Mouse (Mus musculus) forebrain, postnatal 0 days (tissue): Measurements from ENCODE around the gene Mpv17l2. TPM values are rescaled to one million over a fixed set of nuclear protein-coding genes. Genes with fewer than 3 reads are reported as not detected.

ENCODE experiments used
- ATAC-seq: fragments of 200-750 bp; cut with Nextera tagmentation; 2 replicates; pipeline ENCODE4 v1.8.0; 2017; ENCODE audit warnings: mild to moderate bottlenecking, moderate library complexity
- DNase-seq: peaks from one replicate; pipeline ENCODE4 v3.0.0-alpha.2; 2015
- H3K27ac ChIP-seq: fragments of 300-500 bp; sonication (generic); 2 replicates; pipeline ENCODE4 v1.5.1; 2014; ENCODE audit warnings: low read depth, mild to moderate bottlenecking, antibody characterized with exemption, low read length, moderate library complexity, mixed read lengths
- H3K27me3 ChIP-seq: fragments of 300-500 bp; sonication (generic); 2 replicates; pipeline ENCODE4 v1.6.1; 2014; ENCODE audit warnings: mild to moderate bottlenecking, low read length, mixed read lengths; ENCODE audit not compliant: insufficient read depth
- H3K36me3 ChIP-seq: fragments of 300-500 bp; sonication (generic); 2 replicates; pipeline ENCODE4 v1.6.1; 2014; ENCODE audit warnings: mild to moderate bottlenecking, moderate library complexity; ENCODE audit not compliant: insufficient read depth
- H3K4me1 ChIP-seq: fragments of 300-500 bp; sonication (generic); 2 replicates; pipeline ENCODE4 v1.6.1; 2014; ENCODE audit warnings: antibody characterized with exemption; ENCODE audit not compliant: insufficient read depth
- H3K4me2 ChIP-seq: fragments of 300-500 bp; sonication (generic); 2 replicates; pipeline ENCODE4 v1.6.1; 2014; ENCODE audit warnings: low read depth, mild to moderate bottlenecking, moderate library complexity
- H3K4me3 ChIP-seq: fragments of 300-500 bp; sonication (generic); 2 replicates; pipeline ENCODE4 v1.5.1; 2014; ENCODE audit warnings: low read depth, low read length, mixed read lengths
- H3K9ac ChIP-seq: fragments of 300-500 bp; sonication (generic); 2 replicates; pipeline ENCODE4 v1.6.1; 2014; ENCODE audit warnings: mild to moderate bottlenecking
- H3K9me3 ChIP-seq: fragments of 300-500 bp; sonication (generic); 2 replicates; pipeline ENCODE4 v1.6.1; 2016; ENCODE audit warnings: low read length
- CTCF ChIP-seq: sonication (generic); IDR thresholded peaks from 2 replicates; pipeline ENCODE4 v1.5.1; 2016; ENCODE audit warnings: antibody characterized with exemption, control low read depth, low read depth
- WGBS: fragments of 180-500 bp; shearing (Covaris S2); extraction: QIAGEN DNeasy Blood & Tissue Kit; methylation state at CpG from one replicate; pipeline ENCODE4 v1.1.7; 2014; 5-methylcytosine and 5-hydroxymethylcytosine counted together
- polyA plus RNA-seq: library from polyadenylated mRNA; unstranded; fragments of >200 nt; fragmentation: Nextera tagmentation; extraction: Ambion mirVana; gene quantifications from 2 replicates; pipeline ENCODE4 v1.2.1, GENCODE M21; 2015
- total RNA-seq: library from RNA; depleted of rRNA; stranded (reverse); fragments of >200 nt; gene quantifications from 2 replicates; pipeline ENCODE4 v1.2.3, GENCODE M21; 2014

Gene Mpv17l2
- total and polyA plus RNA-seq, 2 experiments from 2014 or later = 39.9 to 60.4 TPM

DNA sequence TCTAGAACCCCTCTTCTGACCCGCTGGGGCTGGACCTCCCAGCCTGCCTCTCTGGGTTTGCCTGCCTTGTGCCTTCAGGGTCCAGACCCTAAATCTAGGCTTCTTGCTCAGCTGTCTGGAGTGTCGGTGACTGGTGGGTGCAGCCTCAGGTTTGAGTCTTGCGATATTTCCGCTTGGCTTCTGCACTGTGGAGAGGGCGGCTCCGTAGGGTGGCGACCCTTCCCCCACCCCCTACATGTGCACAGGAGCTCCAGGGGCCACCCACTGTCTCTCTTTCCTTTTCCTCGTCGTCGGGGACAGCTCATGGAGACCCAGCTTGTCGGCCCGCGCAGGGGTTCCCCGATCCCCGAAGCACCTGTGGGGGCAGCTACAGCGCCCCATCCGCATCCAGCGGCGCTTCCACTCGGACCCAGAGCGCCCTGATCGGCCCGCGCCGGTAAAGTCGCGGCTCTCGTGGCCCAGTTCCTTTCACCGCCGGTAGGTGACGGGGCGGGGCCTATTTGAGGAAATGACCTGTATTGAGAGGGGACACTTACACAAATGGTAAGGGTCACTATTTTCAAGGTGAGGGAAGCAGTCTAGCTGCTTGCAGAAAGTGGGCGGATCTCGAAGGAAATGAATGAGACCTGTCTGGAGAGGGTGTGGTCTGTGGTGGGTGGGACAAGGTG lies 30.8 kb downstream of the Mpv17l2 start:
- no peak overlapping the region for H3K27ac ChIP-seq
- H3K4me2 ChIP-seq = peak overlapping the region; percentile 32
- ATAC-seq = no peak
- peak; percentile 37 for TF ChIP-seq CTCF
- H3K9ac ChIP-seq = no peak overlapping the region
- no peak for DNase-seq
- WGBS = 6% methylated on average over 34 of the region's 34 CpGs
- no peaks in the 10 kb centered on the region for H3K9me3 ChIP-seq
- peaks cover 22% of the 10 kb centered on the region for H3K27me3 ChIP-seq
- no peaks in the 10 kb centered on the region for H3K4me1 ChIP-seq
- H3K36me3 ChIP-seq = no peaks in the 10 kb centered on the region
- H3K4me3 ChIP-seq = no peak overlapping the region

DNA sequence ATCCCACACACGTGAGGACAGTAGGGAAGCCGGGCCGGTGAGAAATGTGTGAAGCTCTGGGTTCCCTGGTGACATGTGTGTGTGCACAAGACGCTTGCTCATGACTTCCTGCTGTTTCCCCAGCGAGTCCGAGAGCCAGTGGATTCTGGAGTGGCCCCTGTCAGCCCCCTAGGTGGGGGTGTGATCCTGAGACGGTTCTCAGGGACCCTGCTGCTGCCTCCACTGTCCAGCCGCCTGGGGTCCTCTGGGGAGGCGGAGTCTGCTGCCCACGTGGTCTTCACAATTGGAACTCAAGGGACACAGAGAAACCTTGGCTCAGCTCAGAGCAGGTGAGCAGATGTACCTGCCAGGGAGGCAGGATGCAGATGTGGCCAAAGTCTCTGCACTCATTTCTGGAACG lies 34.0 kb downstream of the Mpv17l2 start:
- TF ChIP-seq CTCF = no peak
- DNase-seq (no peak), ATAC-seq (no peak)
- no peak overlapping the region for H3K9ac ChIP-seq
- no peak overlapping the region for H3K4me2 ChIP-seq
- H3K4me1 ChIP-seq = no peaks in the 10 kb centered on the region
- H3K9me3 ChIP-seq = no peaks in the 10 kb centered on the region
- no peak overlapping the region for H3K4me3 ChIP-seq
- H3K27me3 ChIP-seq = peaks cover 18% of the 10 kb centered on the region
- H3K36me3 ChIP-seq = no peaks in the 10 kb centered on the region
- 46% methylated on average over 11 of the region's 11 CpGs for WGBS
- no peak overlapping the region for H3K27ac ChIP-seq

DNA sequence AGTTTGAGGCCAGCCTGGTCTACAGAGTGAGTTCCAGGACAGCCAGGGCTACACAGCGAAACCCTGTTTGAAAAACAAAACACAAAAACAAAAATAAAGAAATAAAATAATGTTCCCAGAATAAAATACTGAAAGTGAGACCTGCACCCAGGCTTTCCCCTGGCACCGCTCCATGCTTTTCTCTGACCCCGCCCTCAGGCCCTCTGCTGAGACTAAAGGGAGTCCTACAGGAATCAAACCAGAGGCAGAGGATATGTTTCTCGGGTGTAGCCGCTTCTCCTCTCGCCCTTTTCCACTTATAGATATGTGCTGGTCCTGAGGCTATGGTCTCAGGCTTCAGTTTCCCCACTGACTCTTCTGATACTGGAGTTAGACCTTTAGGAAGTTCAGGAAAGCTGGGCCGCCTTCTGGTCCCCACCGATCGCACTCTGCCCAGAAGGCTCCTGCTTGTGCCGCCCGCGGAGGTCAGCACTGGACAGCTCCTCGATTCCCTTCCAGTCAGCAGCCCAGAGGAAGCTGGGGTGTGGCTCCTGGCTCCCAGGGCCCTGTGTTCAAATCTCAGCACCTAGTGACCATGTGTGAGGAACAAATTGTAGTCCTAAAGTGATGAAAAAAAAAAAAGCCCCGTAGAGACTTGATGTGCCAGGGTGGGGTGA lies 34.8 kb downstream of the Mpv17l2 start:
- WGBS = 35% methylated on average over 14 of the region's 14 CpGs
- ATAC-seq (no peak), DNase-seq (no peak)
- Histone ChIP-seq H3K4me1 (no peaks in the 10 kb centered on the region), H3K9me3 (no peaks in the 10 kb centered on the region), H3K9ac (no peak overlapping the region), H3K27ac (no peak overlapping the region), H3K4me3 (no peak overlapping the region), H3K27me3 (peaks cover 18% of the 10 kb centered on the region), H3K4me2 (no peak overlapping the region), H3K36me3 (no peaks in the 10 kb centered on the region)
- TF ChIP-seq CTCF = no peak

DNA sequence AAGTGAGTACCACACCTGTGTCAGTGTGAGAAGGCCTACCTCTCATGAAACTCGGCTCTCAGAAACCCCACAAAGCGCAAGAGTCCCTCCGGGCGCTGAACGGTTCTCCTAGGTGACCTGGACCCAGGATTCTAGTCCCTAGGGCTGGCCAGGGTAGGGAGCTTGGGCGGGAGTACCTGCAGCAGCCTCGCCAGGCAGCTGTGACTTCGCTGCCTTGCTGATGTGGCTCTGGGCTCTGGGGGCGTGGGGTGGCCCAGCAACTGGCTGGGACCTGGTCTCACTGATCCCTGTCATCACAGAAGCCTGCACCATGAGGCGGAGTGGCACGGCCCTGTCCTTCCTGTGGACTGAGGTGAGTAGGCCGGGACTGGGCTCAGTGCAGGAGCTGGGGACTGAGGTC lies 36.5 kb downstream of the Mpv17l2 start:
- H3K4me2 ChIP-seq = no peak overlapping the region
- 83% methylated on average over 12 of the region's 12 CpGs for WGBS
- DNase-seq = no peak

DNA sequence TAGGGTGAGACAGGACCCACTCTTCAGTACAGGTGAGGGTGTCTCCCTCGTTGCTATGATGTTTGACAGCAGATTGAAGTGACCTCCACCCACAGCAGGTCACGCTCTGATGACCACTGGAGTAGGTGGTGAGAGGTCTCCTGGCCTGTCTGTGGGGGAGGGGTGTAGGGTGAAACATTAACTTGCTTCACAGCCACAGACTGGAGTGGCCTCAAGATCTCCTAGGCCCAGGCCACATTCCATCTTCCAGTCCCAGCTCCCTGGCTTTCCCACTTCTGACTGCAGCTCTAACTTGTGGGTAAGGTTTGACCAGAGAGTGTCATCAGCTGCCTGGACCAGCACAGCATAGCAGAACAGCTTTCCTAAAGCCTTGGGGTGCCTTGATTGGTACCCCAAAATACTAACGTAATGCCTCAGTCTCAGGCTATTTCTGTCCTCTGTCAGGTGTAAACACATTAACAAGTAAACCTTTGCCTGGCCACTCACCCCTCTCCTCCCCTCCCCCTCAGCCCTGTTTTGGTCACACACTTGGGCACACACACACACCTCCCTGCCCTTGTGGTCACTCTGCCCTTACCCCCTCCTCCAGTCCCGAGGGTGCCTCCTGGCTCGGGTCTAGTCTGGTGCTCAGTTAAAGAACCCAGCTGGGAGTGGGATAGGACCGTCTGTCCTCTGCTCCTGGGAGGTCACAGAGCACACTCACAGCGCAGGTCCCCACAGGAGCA lies 37.1 kb downstream of the Mpv17l2 start, which contains the start of gene Pde4c:
TSS of gene Pde4c (plus strand) at position 235 of the 725 bp plus-strand sequence.
- no peak within 1 kb of the TSS for H3K4me2 ChIP-seq
- H3K27me3 ChIP-seq = peaks cover 11% of the 10 kb centered on the region; the same call in 1 of the 2 replicates
- H3K9ac ChIP-seq = no peak within 1 kb of the TSS
- no peak within 1 kb of the TSS for H3K4me3 ChIP-seq
- no peaks in the 10 kb centered on the region for H3K36me3 ChIP-seq
- no peak within 1 kb of the TSS for H3K27ac ChIP-seq
- no peaks in the 10 kb centered on the region for H3K4me1 ChIP-seq
- no peak for TF ChIP-seq CTCF
- DNase-seq = no peak
- no peak for ATAC-seq
- WGBS = 73% methylated on average over 7 of the region's 7 CpGs
- no peaks in the 10 kb centered on the region for H3K9me3 ChIP-seq

More for the DNA sequence above, 36.5 kb downstream of the Mpv17l2 start:
- Histone ChIP-seq H3K9me3 (no peaks in the 10 kb centered on the region), H3K36me3 (no peaks in the 10 kb centered on the region), H3K4me1 (no peaks in the 10 kb centered on the region), H3K9ac (no peak overlapping the region), H3K27ac (no peak overlapping the region), H3K27me3 (peaks cover 16% of the 10 kb centered on the region), H3K4me3 (no peak overlapping the region)
- no peak for ATAC-seq
- TF ChIP-seq CTCF = no peak

DNA sequence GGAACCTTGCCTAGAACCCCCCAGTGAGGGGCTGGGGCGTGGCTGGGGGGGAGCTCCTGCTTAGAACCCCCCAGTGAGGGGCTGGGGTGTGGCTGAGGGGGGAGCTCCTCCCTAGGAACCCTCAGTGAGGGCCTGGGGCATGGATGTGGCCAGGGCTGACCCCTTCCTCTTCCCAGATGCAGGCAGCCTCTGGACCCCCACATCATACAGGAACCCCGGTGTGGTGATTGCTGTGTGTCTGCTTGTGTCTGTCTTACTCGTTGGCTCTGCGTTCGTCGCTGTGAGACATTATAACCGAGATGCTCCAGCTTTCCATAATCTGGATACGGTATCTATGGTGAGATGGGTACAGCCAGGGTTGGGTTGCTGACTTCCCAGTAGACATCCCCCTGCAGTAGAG lies 39.1 kb downstream of the Mpv17l2 start:
- no peak for ATAC-seq
- Histone ChIP-seq H3K4me3 (no peak overlapping the region), H3K27ac (no peak overlapping the region), H3K27me3 (0 out of 2 replicates have a peak, but pooled peaks cover 4% of the 10 kb centered on the region), H3K36me3 (no peaks in the 10 kb centered on the region), H3K4me1 (no peaks in the 10 kb centered on the region), H3K9ac (no peak overlapping the region), H3K4me2 (no peak overlapping the region), H3K9me3 (no peaks in the 10 kb centered on the region)
- no peak for DNase-seq
- TF ChIP-seq CTCF = no peak
- WGBS = 81% methylated on average over 8 of the region's 8 CpGs

DNA sequence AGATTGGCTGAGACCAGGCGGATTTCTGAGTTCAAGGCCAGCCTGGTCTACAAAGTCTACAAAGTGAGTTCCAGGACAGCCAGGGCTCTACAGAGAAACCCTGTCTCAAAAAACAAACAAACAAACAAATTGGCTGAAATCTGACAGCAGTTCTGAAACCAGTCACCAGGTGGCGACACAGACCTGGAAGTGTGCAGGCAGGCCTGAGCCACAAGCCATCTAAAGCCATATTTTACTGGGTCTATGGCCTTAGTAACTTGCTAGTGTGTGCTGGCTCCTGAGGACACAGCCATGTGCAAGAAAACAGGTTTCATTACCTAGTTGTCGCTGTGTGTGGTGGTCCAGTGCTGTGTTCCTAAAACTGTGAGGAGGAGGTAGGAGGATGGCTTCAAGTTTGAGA lies 40.0 kb downstream of the Mpv17l2 start:
- Histone ChIP-seq H3K4me2 (no peak overlapping the region), H3K27me3 (0 out of 2 replicates have a peak, but pooled peaks cover 4% of the 10 kb centered on the region), H3K9ac (no peak overlapping the region), H3K27ac (no peak overlapping the region), H3K36me3 (no peaks in the 10 kb centered on the region), H3K4me3 (no peak overlapping the region), H3K9me3 (no peaks in the 10 kb centered on the region), H3K4me1 (no peaks in the 10 kb centered on the region)
- TF ChIP-seq CTCF = peak; percentile 97
- DNase-seq (peak; percentile 89), ATAC-seq (peak; percentile 79)
- 7% methylated on average over 3 of the region's 3 CpGs for WGBS
